Mouse (Mus musculus): ENCODE data around the gene Jsrp1.
A peak's percentile ranks its signal among the peaks of the same experiment; 100 is the strongest.

Jsrp1 gene

GRCm38 (mm10) chr10:80810084-80810483 lies 3.2 kb downstream of the Jsrp1 start:
- no peak for DNase-seq (ENCODE audit: low read depth, low spot score)

DNA sequence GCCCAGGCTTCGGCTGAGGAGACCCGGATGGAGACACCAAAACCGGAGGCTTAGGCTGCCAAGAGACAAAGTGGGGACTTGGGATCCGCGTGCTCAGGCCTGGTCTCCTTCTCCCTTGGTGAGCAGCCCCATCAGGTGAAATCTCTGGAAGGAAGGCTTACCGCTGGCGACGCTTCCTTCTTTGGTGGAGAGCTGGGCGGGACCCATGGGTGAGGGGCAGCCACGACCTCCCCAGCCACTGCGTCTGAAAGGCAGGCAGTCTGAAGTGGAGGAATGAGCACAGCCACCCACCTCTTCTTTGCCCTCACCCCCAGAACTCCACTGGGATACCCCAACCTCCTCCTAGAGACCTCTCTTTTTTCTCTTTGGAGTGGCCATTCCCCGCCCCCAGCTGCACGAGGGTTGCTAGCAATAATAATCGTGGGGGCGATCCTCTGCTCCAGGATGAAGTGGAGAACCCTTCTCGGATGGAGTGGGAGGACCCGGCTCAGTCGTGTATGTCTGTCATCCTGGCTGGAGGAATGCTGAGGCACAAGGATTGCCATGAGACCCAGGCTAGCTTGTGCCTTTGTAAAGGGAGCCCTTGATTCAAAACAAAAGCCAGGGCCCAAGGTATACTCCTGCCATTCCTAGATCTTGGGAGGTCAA lies 4.2 kb downstream of the Jsrp1 start:
- no peak for DNase-seq (ENCODE audit: low read depth, low spot score)

- peak; percentile 45 for DNase-seq (ENCODE audit: low read depth, low spot score)
Measured at GRCm38 (mm10) chr10:80808099-80808984, 5.0 kb downstream of the Jsrp1 start.

GRCm38 (mm10) chr10:80807057-80807627 lies 6.2 kb downstream of the Jsrp1 start:
- DNase-seq (ENCODE audit: low read depth, low spot score), result peak; percentile 89

GRCm38 (mm10) chr10:80806341-80807056 lies 6.8 kb downstream of the Jsrp1 start:
- DNase-seq (ENCODE audit: low read depth, low spot score), result no peak

DNA sequence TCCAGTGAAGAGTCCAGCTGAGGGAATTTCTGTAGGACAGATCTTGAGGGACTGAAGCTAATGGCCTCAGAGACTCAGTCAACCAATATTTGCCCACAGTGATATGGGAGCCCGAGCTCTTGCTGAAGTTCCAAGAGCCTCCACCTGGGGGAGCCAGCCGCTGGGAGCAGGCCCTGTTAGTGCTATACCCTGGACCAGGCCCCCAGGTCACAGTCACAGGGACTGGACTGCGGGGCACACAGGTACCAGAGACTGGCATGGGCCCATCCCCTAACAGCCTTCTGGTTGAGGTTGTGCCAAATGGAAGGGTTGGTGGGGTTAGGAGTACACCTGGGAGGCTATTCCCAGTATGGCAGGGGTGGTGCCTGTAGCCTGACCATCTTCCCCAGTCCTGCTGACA lies 7.4 kb downstream of the Jsrp1 start:
- no peak for DNase-seq (ENCODE audit: low read depth, low spot score)

DNA sequence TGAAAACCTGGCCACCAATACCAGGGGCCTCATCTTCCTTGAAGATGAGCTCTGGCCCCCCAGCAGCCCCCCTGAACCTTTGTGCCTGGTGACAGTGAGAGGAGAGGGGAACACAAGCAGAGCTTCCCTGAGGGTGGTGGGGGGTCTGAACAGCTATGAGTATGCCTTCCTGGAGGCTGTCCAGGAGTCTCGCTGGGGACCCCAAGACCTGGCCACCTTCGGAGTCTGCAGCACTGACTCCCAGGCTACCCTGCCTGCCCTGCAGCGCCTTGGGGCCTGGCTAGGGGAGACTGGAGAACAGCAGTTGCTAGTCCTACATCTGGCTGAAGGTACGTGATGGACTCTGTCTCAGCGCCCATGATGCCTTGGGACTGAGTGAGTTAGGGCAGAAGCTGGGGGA lies 8.0 kb downstream of the Jsrp1 start:
- DNase-seq (ENCODE audit: low read depth, low spot score), result no peak

- DNase-seq (ENCODE audit: low read depth, low spot score), result no peak
Measured at GRCm38 (mm10) chr10:80804916-80805315, 8.4 kb downstream of the Jsrp1 start, which contains the start of gene Amh. Gene Amh, plus strand, starts transcription at chr10:80805243.

- DNase-seq (ENCODE audit: low read depth, low spot score), result no peak
Measured at GRCm38 (mm10) chr10:80804340-80804739, 9.0 kb downstream of the Jsrp1 start.

DNA sequence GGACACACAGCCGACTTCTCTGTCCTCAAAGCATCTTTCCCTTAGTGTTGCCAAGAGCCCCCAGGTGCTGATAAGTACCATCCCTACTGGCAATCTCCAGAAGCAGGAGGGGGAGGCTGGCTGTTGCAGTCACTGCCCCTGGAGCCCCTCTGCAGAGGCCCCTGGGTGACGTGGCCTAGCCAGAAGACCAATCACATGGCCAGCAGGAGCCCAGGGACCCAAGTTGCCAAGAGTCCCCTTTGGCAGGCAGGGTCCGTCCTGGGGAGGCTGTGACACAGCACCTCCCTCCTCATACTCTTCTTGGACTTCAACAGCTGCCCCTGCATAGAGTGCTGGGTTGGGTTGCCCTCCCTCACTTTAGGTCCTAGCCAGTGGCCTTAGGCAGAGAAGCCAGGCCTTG lies 10.3 kb downstream of the Jsrp1 start:
- no peak for DNase-seq (ENCODE audit: low read depth, low spot score)

DNA sequence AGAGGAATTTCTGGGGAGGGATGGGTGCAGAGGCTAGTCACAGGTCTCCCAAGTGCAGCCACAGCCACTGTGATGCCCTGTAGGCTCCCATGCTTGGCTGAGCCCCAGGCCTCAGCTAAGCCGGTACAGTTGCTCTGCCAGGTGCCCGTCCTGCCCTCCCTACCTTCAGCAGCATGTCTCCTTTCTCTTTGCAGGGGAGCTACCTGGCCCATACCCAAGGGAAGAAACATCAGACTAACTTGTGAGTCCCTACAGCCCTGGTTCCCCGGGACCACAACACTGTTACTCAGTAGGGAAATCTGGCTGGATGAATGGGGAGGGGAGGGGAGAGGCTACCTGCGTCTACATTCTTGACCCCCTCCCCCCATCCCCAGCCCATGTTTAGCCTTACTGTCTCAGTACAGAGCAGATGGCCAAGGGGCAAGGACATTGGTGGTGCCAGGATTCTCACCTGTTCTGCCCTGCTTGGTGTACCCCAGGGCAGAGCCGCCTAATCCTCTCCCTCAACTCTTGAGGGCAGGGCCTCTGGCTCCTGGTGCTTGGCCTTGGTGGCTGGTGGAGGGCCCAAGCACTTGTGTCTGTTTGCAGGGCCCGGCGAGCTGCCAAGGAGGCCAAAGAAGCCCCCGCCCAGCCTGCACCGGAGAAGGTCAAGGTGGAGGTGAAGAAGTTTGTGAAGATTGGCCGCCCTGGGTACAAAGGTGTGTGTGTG lies 10.9 kb downstream of the Jsrp1 start:
- DNase-seq (ENCODE audit: low read depth, low spot score), result no peak

- no peak for DNase-seq (ENCODE audit: low read depth, low spot score)
Measured at GRCm38 (mm10) chr10:80799070-80799566, 14.2 kb downstream of the Jsrp1 start.

GRCm38 (mm10) chr10:80798150-80799006 lies 14.9 kb downstream of the Jsrp1 start, which contains the start of the genes Sf3a2 and Plekhj1:
Gene Sf3a2, plus strand, starts transcription at chr10:80798198.
Gene Plekhj1, minus strand, starts transcription at chr10:80798626.
- DNase-seq (ENCODE audit: low read depth, low spot score), result peak; percentile 99

GRCm38 (mm10) chr10:80797186-80798149 lies 15.8 kb downstream of the Jsrp1 start:
- DNase-seq (ENCODE audit: low read depth, low spot score), result peak; percentile 51

DNA sequence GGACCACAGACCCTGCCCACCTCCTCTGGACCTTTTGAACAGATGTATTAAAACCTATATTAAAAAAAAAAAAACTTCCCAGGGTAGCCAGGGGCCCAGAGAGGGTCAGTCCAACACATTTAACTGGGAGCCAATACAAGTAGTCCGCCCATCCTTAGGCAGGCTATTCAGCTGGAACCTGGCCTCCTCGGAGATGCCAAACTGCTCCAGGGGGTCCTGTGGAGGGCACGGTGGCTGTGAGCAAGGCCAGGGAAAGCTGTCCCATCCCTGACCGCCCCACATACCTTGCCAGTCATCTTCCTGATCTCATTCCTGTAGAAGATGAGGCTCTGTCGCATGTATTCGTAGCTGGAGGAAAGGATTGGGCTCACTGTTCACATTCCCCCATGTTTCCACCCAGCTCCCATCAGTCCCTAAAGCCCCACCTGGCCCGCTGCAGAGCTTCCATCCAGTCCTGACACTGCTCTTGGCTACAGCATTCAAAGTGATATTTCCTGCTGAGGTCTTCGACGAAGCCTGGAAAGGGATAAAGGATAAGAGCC lies 16.9 kb downstream of the Jsrp1 start:
- no peak for DNase-seq (ENCODE audit: low read depth, low spot score)

GRCm38 (mm10) chr10:80794750-80795149 lies 18.5 kb downstream of the Jsrp1 start:
- DNase-seq (ENCODE audit: low read depth, low spot score), result no peak

DNA sequence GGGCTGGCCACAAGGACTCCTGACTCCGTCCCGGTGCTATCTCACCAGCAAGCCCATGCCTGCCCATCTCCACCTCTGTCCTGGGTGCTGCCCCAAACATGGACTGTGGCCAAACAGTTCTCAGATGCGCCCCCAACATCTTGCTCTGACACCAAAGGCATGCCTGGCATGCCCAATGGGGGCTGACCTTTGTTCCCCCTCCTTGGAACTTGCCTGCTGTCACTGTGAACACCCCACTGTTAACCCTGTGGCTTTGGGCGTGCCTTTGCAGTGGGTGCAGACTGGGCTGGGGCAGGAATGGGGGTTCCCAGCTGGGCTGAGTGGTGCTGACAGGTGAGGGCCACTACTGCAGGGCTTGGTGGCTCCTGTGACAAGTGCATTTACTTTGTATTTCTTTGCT lies 19.5 kb downstream of the Jsrp1 start:
- DNase-seq (ENCODE audit: low read depth, low spot score), result no peak

- DNase-seq (ENCODE audit: low read depth, low spot score), result no peak
Measured at GRCm38 (mm10) chr10:80793033-80793784, 20.1 kb downstream of the Jsrp1 start.

All from telencephalon, adult 2 months (tissue).